Mouse (Mus musculus): Measurements from ENCODE around the gene Taok3. TPM values are rescaled to one million over a fixed set of nuclear protein-coding genes. Genes with fewer than 3 reads are reported as not detected.
A peak's percentile ranks its signal among the peaks of the same experiment; 100 is the strongest.

The Taok3 gene
- total RNA-seq (2021) = 10 to 100 TPM; 59.1 to 61.8 TPM
- long read RNA-seq, transcript Taok3-202 (8 exons, 2,172 nt) = major isoform, 7 of 10 reads
- long read RNA-seq, partial matches to known transcripts = 1 of 10 reads
- long read RNA-seq, other reads (novel, unspliced or antisense) = 2 of 10 reads

DNA sequence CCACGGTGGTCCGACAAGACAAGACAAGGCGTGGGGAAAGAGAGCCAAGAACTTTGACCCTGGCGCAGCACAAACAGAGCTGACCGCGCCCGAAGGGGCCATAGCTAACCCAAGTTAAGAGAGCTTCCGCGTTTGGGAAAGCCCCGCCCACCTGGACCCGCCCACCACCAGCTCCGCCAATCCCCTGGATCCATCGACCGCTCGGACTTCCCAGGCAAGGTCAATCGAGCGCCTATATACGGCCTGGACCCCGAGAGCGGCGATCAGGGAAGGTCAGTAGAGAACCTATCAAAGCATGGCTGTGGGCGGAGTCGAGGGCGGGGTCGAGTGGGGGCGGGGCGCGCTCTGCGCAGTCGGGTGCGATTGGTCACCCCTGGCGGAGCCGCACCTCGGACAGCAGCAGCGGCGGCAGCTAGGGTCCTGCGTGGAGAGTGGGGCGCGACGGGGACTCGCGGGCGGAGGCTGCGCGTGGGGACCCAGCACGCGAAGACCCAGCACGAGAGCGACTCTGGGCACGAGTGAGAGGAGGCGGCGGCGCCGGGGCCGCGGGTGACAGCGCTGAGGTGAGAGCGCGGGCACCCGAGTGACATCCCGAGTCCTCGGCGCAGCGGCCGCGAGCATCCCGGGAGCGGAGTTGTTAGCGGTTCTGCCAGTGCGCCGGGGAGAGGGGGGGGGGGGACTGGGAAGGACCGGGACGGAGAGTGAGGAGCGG is at the start of gene Taok3:
Taok3 (plus strand) TSS at position 353 of the 712 bp plus-strand sequence.
- DNase-seq (ENCODE audit: low spot score in 2 of 2) = peak; percentile 97 to 99

DNA sequence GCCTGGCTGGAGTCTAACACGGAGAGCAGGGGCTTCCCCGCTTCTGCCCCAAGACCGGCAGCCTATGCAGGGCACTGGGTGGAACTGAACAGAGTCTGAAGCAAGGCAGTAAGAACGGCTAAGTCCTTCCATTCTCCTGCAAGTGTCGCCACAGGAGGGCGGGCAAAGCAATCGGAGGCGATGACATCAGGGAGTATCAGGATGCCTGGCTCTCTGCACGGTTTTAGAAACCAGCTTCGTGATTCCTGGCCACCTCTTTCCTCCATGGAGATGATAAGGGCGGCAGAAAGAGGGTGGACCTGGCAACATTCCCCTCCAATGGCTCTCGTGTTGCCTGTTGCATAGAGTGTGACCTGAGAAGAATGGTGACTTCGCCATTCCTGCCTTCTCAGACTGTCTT is 32.2 kb upstream of the Taok3 start:
- no peak for DNase-seq (ENCODE audit: low spot score in 2 of 2)

- DNase-seq (ENCODE audit: low spot score in 2 of 2) = no peak
Observed at GRCm38 (mm10) chr5:117089147-117089546, 30.8 kb upstream of the Taok3 start.

DNA sequence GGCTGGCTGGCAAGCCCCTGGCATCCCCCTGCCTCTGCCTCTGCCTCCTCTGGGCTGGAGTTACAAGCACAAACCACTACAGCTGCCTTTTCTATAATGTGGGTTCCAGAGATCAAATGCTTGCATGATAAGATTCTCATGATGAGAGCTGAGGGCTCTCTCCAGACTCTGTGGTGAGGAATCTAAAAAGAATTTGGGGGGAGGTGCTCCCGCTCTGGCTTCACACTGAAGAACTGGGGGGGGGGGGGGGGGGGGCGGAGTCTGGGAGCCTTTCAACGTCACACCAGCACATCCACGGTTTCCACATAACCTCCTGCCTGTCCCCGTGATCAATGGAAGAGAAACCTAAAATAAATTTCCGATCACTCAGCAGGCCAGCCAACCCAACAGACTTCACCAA is 30.1 kb upstream of the Taok3 start:
- DNase-seq (ENCODE audit: low spot score in 2 of 2) = no peak

DNA sequence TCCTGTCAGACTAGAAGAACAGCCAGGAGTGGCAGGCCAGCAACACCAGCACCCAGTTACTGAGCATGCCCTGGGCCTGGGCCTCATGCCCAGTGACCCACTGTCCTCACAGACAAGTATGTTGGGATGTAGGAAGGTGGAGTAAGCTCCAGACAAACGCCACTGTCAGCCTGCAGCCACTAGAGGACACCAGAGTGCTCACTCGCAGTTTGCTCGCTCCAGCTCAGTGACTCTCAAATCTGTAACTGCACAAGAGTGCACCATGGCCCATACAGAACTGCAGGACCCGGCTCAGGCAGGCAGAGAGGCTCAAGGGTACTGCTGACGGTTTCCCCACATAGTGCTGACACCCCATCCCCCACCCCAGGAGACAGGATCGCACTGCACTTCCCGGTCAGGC is 25.5 kb upstream of the Taok3 start:
- peak; percentile 44 to 59 for DNase-seq (ENCODE audit: low spot score in 2 of 2)

- DNase-seq (ENCODE audit: low spot score in 2 of 2) = peak in 1 of 2 experiments; percentile 73
Observed at GRCm38 (mm10) chr5:117096716-117097115, 23.2 kb upstream of the Taok3 start.

- DNase-seq (ENCODE audit: low spot score in 2 of 2) = no peak
Observed at GRCm38 (mm10) chr5:117099008-117099407, 20.9 kb upstream of the Taok3 start.

- peak in 1 of 2 experiments; percentile 36 for DNase-seq (ENCODE audit: low spot score in 2 of 2)
Observed at GRCm38 (mm10) chr5:117099742-117100141, 20.2 kb upstream of the Taok3 start.

DNA sequence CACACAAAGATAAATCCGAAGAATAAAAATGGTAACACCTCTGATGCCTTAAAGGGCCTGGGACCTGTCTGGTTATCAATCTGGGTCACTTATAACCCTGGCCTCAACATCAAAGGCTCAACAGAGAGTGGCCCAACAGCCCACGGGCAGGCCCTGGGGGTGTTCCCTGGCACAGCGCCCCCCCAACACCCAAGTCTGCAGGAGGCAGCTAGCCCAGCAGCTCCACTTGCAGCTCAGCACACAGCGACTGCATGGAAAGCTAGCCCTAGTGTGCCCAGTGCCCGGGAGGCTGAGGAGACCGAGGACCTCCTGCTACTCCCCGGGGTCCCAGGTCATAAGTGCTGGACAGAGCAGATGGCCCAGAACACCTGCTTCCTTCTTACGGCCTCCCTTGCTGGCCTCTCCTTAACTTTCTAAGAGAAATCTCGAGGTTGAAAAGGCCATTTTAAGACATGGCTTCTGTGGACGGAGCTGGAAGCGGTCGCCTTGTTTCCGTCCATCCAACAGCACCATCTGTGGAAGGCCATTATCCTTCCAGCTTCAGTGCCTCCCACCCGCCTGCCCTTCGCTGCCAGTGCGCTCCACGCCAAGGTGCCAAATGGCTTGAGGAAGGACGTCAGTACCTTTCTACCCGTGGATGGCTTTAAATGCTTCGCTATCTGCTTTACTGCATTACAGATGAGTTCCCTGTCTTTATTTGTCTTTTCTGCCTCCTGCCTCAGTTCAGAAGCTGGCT is 16.6 kb upstream of the Taok3 start:
- no peak for DNase-seq (ENCODE audit: low spot score in 2 of 2)

DNA sequence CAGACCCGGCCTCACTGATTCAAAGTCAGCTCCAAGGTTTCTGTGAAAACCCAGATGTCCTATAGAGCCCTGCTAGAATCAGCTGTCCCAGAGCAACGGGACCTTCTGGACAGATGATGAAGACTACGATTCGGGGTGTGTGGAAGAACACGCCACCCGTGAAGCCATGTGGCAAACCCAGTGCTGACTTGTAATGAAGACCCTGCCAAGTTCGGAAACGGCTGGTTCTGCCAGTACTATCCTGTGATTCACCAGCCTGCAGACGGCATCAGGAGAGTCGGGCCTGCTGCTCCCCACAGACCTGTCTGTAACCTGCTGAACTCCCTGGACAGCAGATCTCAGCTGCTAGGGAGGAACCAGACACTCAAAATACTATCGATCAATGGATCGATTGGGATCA is 15.6 kb upstream of the Taok3 start:
- peak in 1 of 2 experiments; percentile 59 for DNase-seq (ENCODE audit: low spot score in 2 of 2)

- no peak for DNase-seq (ENCODE audit: low spot score in 2 of 2)
Observed at GRCm38 (mm10) chr5:117105761-117106160, 14.2 kb upstream of the Taok3 start.

DNA sequence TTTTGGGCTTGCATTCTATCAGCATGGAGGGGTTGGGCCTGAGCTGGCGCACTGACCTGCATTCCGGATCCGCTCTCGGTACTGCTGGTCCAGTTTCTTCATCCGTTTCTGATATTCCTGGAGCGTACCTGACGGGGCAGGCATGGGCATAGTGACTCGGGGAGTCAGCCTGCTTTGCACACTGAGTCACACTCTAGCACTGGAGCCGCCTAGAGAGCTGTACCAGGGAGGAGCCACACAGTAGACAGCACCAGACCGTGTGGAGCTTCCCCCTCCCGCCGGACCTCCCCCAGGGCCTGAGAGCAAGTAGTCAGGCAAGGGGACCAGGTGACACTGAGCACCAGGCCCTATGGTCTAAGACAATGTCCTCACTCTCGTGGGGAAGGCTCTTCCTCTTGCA is 11.6 kb upstream of the Taok3 start:
- DNase-seq (ENCODE audit: low spot score in 2 of 2) = no peak

DNA sequence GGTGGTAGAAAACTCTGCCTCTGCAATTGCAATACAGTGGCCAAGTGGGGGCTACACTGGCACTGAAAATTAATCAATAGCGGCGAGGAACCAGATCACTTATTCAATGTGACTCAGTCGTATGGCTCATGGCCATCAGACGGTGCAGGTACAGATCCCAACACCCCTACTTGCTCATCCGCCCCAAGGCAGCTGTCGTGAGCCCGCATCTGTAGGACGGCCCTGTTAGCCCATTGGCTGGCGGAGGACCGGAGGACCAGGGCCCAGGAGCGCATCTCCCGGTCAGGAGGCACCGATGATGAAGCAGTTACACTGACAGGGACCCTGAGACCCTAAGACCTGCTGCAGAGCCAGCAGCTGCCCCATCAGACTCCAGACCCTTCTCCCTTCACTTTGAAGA is 11.2 kb upstream of the Taok3 start:
- DNase-seq (ENCODE audit: low spot score in 2 of 2) = no peak

DNA sequence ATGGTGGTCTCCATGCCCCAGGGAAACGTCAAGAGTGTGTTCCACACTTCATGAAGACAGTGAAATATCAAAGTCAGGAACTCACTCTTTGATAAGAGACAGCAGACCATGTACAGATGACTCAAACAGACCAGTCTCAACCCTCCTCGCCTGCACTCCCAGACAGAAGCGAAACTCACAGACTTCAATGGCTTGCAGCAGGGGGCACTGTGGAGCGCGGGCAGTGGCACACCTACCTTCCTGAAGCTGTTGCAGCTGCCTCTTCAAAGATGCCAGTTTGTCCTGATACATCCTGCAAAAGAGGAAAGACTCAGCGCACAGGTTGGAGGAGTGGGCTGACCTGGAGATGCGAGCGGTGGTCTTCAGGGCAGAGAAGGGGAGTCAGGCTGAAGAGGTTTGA is 10.4 kb upstream of the Taok3 start:
- DNase-seq (ENCODE audit: low spot score in 2 of 2) = no peak

GRCm38 (mm10) chr5:117111064-117111773 is 8.7 kb upstream of the Taok3 start:
- no peak for DNase-seq (ENCODE audit: low spot score in 2 of 2)

DNA sequence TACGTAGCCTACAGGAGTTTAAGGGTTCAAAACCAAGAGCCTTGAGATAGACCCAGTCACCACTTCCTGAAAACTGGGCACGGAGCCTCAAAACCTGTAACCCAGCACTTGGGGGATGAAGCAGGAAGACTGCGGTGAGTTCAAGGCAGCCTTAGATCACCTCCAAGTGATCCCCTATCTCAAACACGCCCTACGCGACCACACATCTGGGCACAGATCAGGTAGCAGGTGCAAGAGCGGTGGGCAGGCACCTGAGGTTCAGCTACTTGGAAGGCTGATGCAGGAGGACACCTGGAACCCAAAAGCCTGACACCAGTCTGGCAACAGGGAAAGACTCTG is 8.2 kb upstream of the Taok3 start:
- DNase-seq (ENCODE audit: low spot score in 2 of 2) = no peak

DNA sequence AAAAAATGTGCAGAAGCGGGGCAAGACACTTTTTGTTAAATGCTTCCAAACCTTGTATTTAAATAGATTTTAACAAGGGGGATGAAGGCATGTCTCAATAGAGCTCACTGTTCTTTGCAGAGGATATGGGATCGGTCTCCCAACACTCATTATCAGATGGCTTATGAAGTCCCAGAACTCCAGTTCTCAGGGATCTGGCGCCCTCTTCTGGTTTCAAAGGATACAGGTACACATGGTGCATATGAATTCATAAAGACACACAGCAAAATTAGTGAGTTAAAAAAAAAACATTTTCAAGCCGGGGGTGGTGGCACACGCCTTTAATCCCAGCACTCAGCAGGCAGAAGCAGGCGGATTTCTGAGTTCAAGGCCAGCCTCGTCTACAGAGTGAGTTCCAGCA is 6.6 kb upstream of the Taok3 start:
- no peak for DNase-seq (ENCODE audit: low spot score in 2 of 2)

DNA sequence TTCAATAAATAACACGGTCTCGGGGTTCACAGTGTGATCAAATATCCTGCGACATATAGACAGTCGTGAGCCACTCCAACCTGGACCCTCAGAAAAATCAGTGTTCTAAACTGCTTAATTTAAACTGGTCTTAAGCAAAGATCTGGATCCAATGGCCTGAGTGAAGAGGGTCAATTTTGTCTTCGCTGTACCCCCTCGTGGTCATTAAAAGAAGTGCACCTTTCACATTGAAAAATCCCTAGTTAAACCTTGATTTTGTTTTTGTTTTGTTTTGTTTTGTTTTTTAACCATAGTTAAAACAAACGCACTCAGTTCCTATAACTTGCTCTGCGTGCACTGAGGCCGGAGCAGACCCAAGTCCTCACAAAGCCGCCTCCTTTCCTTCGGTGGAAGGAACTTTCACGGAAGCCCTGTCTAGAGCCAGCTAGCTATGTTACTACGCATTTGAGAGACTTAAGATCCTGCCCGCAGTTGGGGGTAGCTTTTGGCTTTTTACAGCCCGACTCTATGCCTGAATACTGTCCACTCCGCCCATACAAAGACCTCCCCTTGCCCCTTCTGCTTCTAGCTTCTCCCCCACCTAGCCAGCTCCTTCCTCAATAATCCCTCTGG is 5.2 kb upstream of the Taok3 start:
- DNase-seq (ENCODE audit: low spot score in 2 of 2) = peak in 1 of 2 experiments; percentile 29

DNA sequence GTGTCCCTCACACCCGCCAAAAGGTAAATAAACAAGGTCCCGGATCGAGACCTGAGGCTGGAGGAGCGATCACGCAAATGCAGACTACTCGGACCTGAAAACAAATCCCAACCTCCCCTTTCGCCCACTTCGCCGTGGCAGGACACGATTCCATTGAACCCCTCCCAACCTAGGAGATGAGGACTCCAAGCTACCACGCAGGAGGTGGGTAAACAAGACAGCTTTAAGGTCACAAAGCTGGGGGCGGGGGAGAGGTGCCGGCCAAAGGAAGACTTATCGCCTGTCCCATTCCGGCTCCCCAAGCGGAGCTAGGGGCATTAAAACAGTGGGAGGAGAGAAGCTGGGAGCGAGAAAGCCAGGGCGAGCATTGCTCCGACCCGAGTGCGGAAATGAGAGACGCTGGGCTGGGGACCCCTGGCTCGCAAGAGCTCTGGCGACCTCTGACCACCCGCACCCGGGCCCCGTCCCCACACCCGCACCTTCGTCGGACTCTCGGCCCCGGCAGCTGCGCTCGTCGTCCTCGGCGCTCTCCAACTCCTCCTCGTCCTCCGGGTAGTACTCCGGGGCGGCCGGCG is 4.6 kb upstream of the Taok3 start:
- no peak for DNase-seq (ENCODE audit: low spot score in 2 of 2)

- peak; percentile 95 to 99 for DNase-seq (ENCODE audit: low spot score in 2 of 2)
Observed at GRCm38 (mm10) chr5:117115836-117116366, 4.0 kb upstream of the Taok3 start, which contains the start of gene Suds3. Suds3 (minus strand) TSS chr5:117116113.

- no peak for DNase-seq (ENCODE audit: low spot score in 2 of 2)
Observed at GRCm38 (mm10) chr5:117116660-117117059, 3.3 kb upstream of the Taok3 start.

Measured in layer of hippocampus, adult 18-20 months (tissue).